8 mouse cellular contexts compared by ENCODE assay signal in the genomic region with DNA sequence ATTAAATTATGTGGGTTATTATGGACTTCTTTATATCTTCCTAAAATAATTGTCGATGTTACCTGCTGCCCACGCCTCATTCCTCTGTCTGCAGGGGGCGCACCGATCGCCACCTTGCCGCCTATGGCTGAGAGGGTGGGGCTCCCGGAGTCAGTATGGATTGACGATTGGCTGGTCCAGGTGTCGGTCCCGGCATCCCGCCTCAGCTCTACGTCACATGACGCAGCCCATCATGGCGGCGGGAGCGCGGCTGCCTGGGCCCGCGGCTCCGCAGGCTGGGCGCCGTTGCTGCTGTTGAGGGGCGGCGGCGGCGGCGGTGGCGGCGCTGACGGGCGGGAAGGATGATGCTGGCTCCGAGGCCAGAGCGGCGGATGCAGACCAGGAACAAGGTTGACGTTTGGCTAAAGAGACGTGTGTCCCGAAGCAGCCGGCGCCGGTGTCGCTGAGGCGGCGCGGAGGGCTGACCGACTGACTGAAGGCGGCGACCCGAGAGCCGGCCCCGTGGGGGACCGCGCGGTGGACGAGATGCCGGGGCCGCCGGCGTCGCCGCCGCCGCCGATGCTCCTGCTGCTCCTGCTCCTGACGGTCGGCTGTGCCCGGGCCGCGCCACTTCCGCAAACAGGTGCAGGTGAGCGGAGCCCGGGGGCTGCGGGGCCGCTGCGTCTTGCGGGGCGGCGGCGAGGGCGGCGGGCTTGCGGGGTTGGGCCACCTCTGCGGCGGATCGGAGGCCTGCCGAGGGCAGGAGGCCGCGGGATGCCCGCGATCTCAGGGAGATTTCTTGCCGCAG. TPM values are rescaled to one million over a fixed set of nuclear protein-coding genes. Genes with fewer than 3 reads are reported as not detected.
DNase-seq lines count a peak whose midpoint lies in the region; ATAC-seq lines count a peak whose summit lies in the region.

A gene (plus strand): TSS at position 288 of the 787 bp plus-strand sequence.

- DNase-seq in CD4-positive helper T cell, adult 2 months (ENCODE audit: low read depth, low spot score): peak; percentile 95
- peak; percentile 86 for DNase-seq in brain, embryonic 18.5 days (ENCODE audit: low read depth, low spot score)
- peak; percentile 99 for DNase-seq in kidney, postnatal 10 days
- DNase-seq in natural killer cell, adult 2 months (ENCODE audit: low spot score in 2 of 2): peak; percentile 95

- under 1% methylated on average over 78 of the region's 90 CpGs for WGBS in heart, embryonic 13.5 days
- WGBS in liver, embryonic 12.5 days (ENCODE audit: insufficient replicate concordance): under 1% methylated on average over 88 of the region's 90 CpGs
- under 1% methylated on average over 85 of the region's 90 CpGs for WGBS in stomach, embryonic 15.5 days

- peak within 1 kb of the TSS; percentile 82 for H3K4me2 ChIP-seq in heart, embryonic 13.5 days
- H3K4me2 ChIP-seq in liver, embryonic 12.5 days: peak within 1 kb of the TSS; percentile 80
- H3K4me2 ChIP-seq in stomach, embryonic 15.5 days: peak within 1 kb of the TSS; percentile 83

- H3K27ac ChIP-seq in heart, embryonic 13.5 days (replicated peaks): peak within 1 kb of the TSS; percentile 84
- H3K27ac ChIP-seq in liver, embryonic 12.5 days: peak within 1 kb of the TSS; percentile 79
- H3K27ac ChIP-seq in stomach, embryonic 15.5 days: peak within 1 kb of the TSS; percentile 76

- peaks cover 30% of the 10 kb centered on the region for H3K4me1 ChIP-seq in heart, embryonic 13.5 days
- peaks cover 57% of the 10 kb centered on the region for H3K4me1 ChIP-seq in liver, embryonic 12.5 days
- H3K4me1 ChIP-seq in stomach, embryonic 15.5 days: no peaks in the 10 kb centered on the region; the same call in 1 of the 2 replicates

- peak within 1 kb of the TSS; percentile 100 for H3K4me3 ChIP-seq in heart, embryonic 13.5 days
- H3K4me3 ChIP-seq in liver, embryonic 12.5 days: peak within 1 kb of the TSS; percentile 81
- H3K4me3 ChIP-seq in stomach, embryonic 15.5 days (replicated peaks): peak within 1 kb of the TSS; percentile 96

- peaks cover 26% of the 10 kb centered on the region for H3K27me3 ChIP-seq in heart, embryonic 13.5 days (replicated peaks)
- peaks cover 42% of the 10 kb centered on the region for H3K27me3 ChIP-seq in liver, embryonic 12.5 days (replicated peaks)
- no peaks in the 10 kb centered on the region for H3K27me3 ChIP-seq in stomach, embryonic 15.5 days (replicated peaks)

- H3K9me3 ChIP-seq in heart, embryonic 13.5 days: no peaks in the 10 kb centered on the region
- H3K9me3 ChIP-seq in liver, embryonic 12.5 days (replicated peaks): no peaks in the 10 kb centered on the region
- H3K9me3 ChIP-seq in stomach, embryonic 15.5 days: no peaks in the 10 kb centered on the region

- H3K9ac ChIP-seq in heart, embryonic 13.5 days: peak within 1 kb of the TSS; percentile 98
- peak within 1 kb of the TSS; percentile 89 for H3K9ac ChIP-seq in liver, embryonic 12.5 days
- peak within 1 kb of the TSS; percentile 65 for H3K9ac ChIP-seq in stomach, embryonic 15.5 days

- H3K36me3 ChIP-seq in heart, embryonic 13.5 days: no peaks in the 10 kb centered on the region
- no peaks in the 10 kb centered on the region for H3K36me3 ChIP-seq in liver, embryonic 12.5 days
- no peaks in the 10 kb centered on the region for H3K36me3 ChIP-seq in stomach, embryonic 15.5 days

- ATAC-seq in erythroid progenitor cell, adult 5-6 weeks (replicated peaks; ENCODE audit: low FRiP score, poor library complexity, severe bottlenecking): peak; percentile 99
- peak; percentile 100 for ATAC-seq in heart, embryonic 13.5 days (ENCODE audit: extremely low read depth, insufficient number of reproducible peaks, low FRiP score, low TSS enrichment)
- peak; percentile 98 for ATAC-seq in liver, embryonic 12.5 days
- ATAC-seq in stomach, embryonic 15.5 days (ENCODE audit: insufficient read depth, low FRiP score, low read depth): peak; percentile 100

RNA-seq across cellular contexts. Expression of the gene that starts here (rescaled TPM):
- 17.3 and 23.9 TPM in 2 replicates for total RNA-seq in erythroid progenitor cell, adult 5-6 weeks (2015; ENCODE audit: low replicate concordance)
- 23.1 and 25.4 TPM in 2 replicates for total RNA-seq in erythroid progenitor cell, adult 5-6 weeks (2017; ENCODE audit: low replicate concordance)
- 3.6 and 4.1 TPM in 2 replicates for polyA plus RNA-seq in heart, embryonic 13.5 days (2015; fragmentation: Nextera tagmentation; extraction: Ambion mirVana)
- 4.1 and 4.3 TPM in 2 replicates for polyA plus RNA-seq in liver, embryonic 12.5 days (2016; fragmentation: Nextera tagmentation; extraction: Ambion mirVana)
- 6.3 and 7.9 TPM in 2 replicates for polyA plus RNA-seq in stomach, embryonic 15.5 days (2015; fragmentation: Nextera tagmentation; extraction: Ambion mirVana)

Comparison
In these comparisons a context has a peak if more than half of its experiments do, and no peak if none do; other contexts are left out.
1. Peak in every context shown above with its lines: DNase-seq, ATAC-seq, H3K4me3 ChIP-seq and H3K27ac ChIP-seq.